In genomic region chr11:74811027-74811426, GRCm38 (mm10) we compare ENCODE assay signal across 6 mouse cellular contexts. TPM values are rescaled to one million over a fixed set of nuclear protein-coding genes. Genes with fewer than 3 reads are reported as not detected.
DNase-seq lines count a peak whose midpoint lies in the region; ATAC-seq lines count a peak whose summit lies in the region.
"Not testable (repeated sequence)": the region's sequence is repeated elsewhere in the genome, so short reads cannot be mapped to it uniquely, and the experiment has no call there.

No protein-coding gene starts in this region.

- not testable (repeated sequence) for H3K4me3 ChIP-seq in heart, embryonic 11.5 days (ENCODE audit: low read depth, low read length); hindbrain, embryonic 11.5 days (ENCODE audit: low read depth, low read length); kidney, embryonic 16.5 days (ENCODE audit: low read length); midbrain, embryonic 10.5 days

- not testable (repeated sequence) for H3K36me3 ChIP-seq in heart, embryonic 11.5 days (ENCODE audit: control insufficient read depth, insufficient read depth, low read length); hindbrain, embryonic 11.5 days (ENCODE audit: control insufficient read depth, insufficient read depth, low read length)
- peaks cover 31% of the 10 kb centered on the region for H3K36me3 ChIP-seq in kidney, embryonic 16.5 days (ENCODE audit: insufficient read depth, low read length)
- H3K36me3 ChIP-seq in midbrain, embryonic 10.5 days, result peaks cover 74% of the 10 kb centered on the region

- not testable (repeated sequence) for H3K9ac ChIP-seq in heart, embryonic 11.5 days (ENCODE audit: low read depth, low read length); hindbrain, embryonic 11.5 days (ENCODE audit: low read depth, low read length); kidney, embryonic 16.5 days (replicated peaks; ENCODE audit: low read length)

- H3K27me3 ChIP-seq in heart, embryonic 11.5 days (ENCODE audit: control insufficient read depth, insufficient read depth, low read length); hindbrain, embryonic 11.5 days (ENCODE audit: control insufficient read depth, insufficient read depth, low read length); kidney, embryonic 16.5 days (ENCODE audit: insufficient read depth, low read length); midbrain, embryonic 10.5 days (ENCODE audit: low read depth, poor library complexity, severe bottlenecking): not testable (repeated sequence)

- DNase-seq in adrenal gland, adult 2 months, result peak; percentile 61
- DNase-seq in embryo, embryonic 10.5 days (ENCODE audit: low spot score), result peak; percentile 44
- not testable (repeated sequence) for DNase-seq in hindbrain, embryonic 11.5 days (ENCODE audit: low spot score); midbrain, embryonic 10.5 days (ENCODE audit: low spot score)

- not testable (repeated sequence) for ATAC-seq in heart, embryonic 11.5 days (replicated peaks; ENCODE audit: insufficient number of reproducible peaks, low FRiP score, low TSS enrichment)
- ATAC-seq in hindbrain, embryonic 11.5 days (ENCODE audit: low FRiP score), result peak; percentile 25; the same call in 1 of the 2 replicates
- peak; percentile 81 for ATAC-seq in kidney, embryonic 16.5 days (ENCODE audit: low FRiP score, low TSS enrichment)

- H3K4me1 ChIP-seq in heart, embryonic 11.5 days (ENCODE audit: control insufficient read depth, insufficient read depth, low read length); hindbrain, embryonic 11.5 days (replicated peaks; ENCODE audit: control insufficient read depth, insufficient read depth, low read length); kidney, embryonic 16.5 days (ENCODE audit: insufficient read depth, low read length); midbrain, embryonic 10.5 days: not testable (repeated sequence)

- peak overlapping the region; percentile 54; the same call in 1 of the 2 replicates for H3K27ac ChIP-seq in heart, embryonic 11.5 days (ENCODE audit: low read depth, low read length)
- H3K27ac ChIP-seq in hindbrain, embryonic 11.5 days (ENCODE audit: low read depth, low read length), result not testable (repeated sequence)
- 0 out of 2 replicates have a peak overlapping the region, but pooled peaks have one; percentile 65 for H3K27ac ChIP-seq in kidney, embryonic 16.5 days (ENCODE audit: low read length)
- H3K27ac ChIP-seq in midbrain, embryonic 10.5 days (replicated peaks), result peak overlapping the region; percentile 72; the same call in 1 of the 2 replicates

- H3K4me2 ChIP-seq in heart, embryonic 11.5 days, result peak overlapping the region; percentile 22; the same call in 1 of the 2 replicates
- H3K4me2 ChIP-seq in hindbrain, embryonic 11.5 days (replicated peaks; ENCODE audit: low read depth, low read length); kidney, embryonic 16.5 days (replicated peaks; ENCODE audit: low read depth, low read length): not testable (repeated sequence)

- not testable (repeated sequence) for H3K9me3 ChIP-seq in heart, embryonic 11.5 days (replicated peaks; ENCODE audit: control insufficient read depth, low read length); hindbrain, embryonic 11.5 days (ENCODE audit: control insufficient read depth, low read length); kidney, embryonic 16.5 days (ENCODE audit: low read length); midbrain, embryonic 10.5 days (replicated peaks)

- 56% methylated on average over 3 of the region's 3 CpGs for WGBS in heart, embryonic 11.5 days (ENCODE audit: insufficient replicate concordance)
- 65% methylated on average over 3 of the region's 3 CpGs for WGBS in hindbrain, embryonic 11.5 days
- WGBS in kidney, embryonic 16.5 days, result 33% methylated on average over 3 of the region's 3 CpGs
- 85% methylated on average over 3 of the region's 3 CpGs for WGBS in midbrain, embryonic 10.5 days

RNA-seq across cellular contexts. Expression of gene Mnt, which starts 19.7 kb away (rescaled TPM):
- 10 to 100 TPM; 23.4 to 25.2 TPM for total RNA-seq in adrenal gland, adult 2 months (2021)
- 31.1 and 46.9 TPM in 2 replicates for polyA plus RNA-seq in adrenal gland, adult 2 months (2012; rRNA removed)
- polyA plus RNA-seq in heart, embryonic 11.5 days (2014; fragmentation: Nextera tagmentation; extraction: Ambion mirVana), result 2.7 and 3.5 TPM in 2 replicates
- 4.8 and 5.0 TPM in 2 replicates for polyA plus RNA-seq in hindbrain, embryonic 11.5 days (2014; fragmentation: Nextera tagmentation; extraction: Ambion mirVana)
- 4.7 and 4.8 TPM in 2 replicates for polyA plus RNA-seq in kidney, embryonic 16.5 days (2015; fragmentation: Nextera tagmentation; extraction: Ambion mirVana)
- 4.2 and 5.5 TPM in 2 replicates for polyA plus RNA-seq in midbrain, embryonic 10.5 days (2016; fragmentation: Nextera tagmentation; extraction: Ambion mirVana)

RNA-seq across cellular contexts. Expression of gene Mettl16, which starts 40.4 kb away (rescaled TPM):
- total RNA-seq in adrenal gland, adult 2 months (2021), result 10 to 100 TPM; 33.2 to 33.7 TPM
- 1.5 and 3.2 TPM in 2 replicates for polyA plus RNA-seq in adrenal gland, adult 2 months (2012; rRNA removed)
- 28.5 and 29.5 TPM in 2 replicates for polyA plus RNA-seq in heart, embryonic 11.5 days (2014; fragmentation: Nextera tagmentation; extraction: Ambion mirVana)
- polyA plus RNA-seq in hindbrain, embryonic 11.5 days (2014; fragmentation: Nextera tagmentation; extraction: Ambion mirVana), result 45.0 and 46.8 TPM in 2 replicates
- 53.3 and 59.4 TPM in 2 replicates for polyA plus RNA-seq in kidney, embryonic 16.5 days (2015; fragmentation: Nextera tagmentation; extraction: Ambion mirVana)
- 63.3 and 71.6 TPM in 2 replicates for polyA plus RNA-seq in midbrain, embryonic 10.5 days (2016; fragmentation: Nextera tagmentation; extraction: Ambion mirVana)
